Mouse (Mus musculus): ENCODE measurements at regions not wholly inside any gene's neighbourhood (a gene's known extent, or its start where the extent isn't known, plus 50 kb on each side); places are given as distances from the start of the nearest gene placed in this dataset.

DNA sequence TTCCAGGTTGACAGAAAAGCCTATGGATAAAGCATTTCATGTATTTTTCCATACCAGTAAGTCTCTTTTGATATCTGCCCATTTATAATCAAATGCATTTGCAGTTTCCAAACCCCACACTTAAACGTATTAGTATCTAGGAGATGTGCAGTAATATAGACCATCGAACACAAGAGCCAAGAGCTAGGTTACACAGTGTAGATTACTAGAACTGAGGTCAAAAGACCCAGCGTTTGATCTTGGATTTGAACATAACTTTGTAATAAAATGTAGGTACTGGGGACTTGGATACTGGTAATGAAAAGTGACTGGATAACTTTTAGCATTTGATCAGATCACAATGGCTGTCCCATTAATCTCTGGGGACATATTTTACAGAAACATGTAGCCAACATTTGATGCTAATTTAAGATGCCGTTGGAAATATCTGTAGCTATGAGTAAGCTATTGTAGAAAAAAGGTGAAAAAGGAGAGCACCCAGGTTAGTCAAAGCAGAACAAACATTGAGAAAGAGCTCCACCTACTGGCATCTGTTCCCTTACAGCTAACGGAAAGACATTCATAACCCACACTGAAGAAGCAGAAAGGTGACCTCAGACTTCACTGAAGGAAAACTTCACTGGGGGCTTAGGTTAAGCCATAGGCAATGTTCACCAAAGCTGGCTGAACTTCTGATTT lies 296.5 kb downstream of the Rps29 start:
- no peak for TF ChIP-seq CTCF (IDR thresholded peaks at IDR 0.05; ENCODE audit: insufficient read depth, low read depth, low read length)
- no peak for TF ChIP-seq POLR2A (IDR thresholded peaks at IDR 0.05; ENCODE audit: insufficient read depth, low read depth, low read length)
